Mouse (Mus musculus): ENCODE data around the gene Smoc2.

Smoc2 gene

DNA sequence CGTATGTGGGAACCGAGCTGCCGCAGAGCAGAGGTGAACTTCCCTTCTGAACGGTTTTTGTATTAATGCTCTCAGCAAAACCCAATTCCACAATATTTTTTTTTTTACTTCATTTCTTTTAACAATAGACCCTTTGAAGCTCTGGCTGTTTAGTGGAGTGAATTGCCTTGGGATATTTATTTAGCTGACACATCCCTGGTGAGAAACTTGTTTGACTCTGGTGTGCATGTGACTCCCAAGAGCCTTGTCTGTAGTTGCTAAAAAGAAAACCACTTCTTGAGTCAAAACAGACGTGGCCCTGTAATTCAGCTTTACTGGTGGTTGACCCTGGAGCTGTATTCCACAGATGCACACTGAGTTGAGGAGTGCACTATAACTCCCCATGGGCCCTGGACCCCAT is 135.2 kb downstream of the Smoc2 start:
- no peak for DNase-seq (ENCODE audit: low spot score)

DNA sequence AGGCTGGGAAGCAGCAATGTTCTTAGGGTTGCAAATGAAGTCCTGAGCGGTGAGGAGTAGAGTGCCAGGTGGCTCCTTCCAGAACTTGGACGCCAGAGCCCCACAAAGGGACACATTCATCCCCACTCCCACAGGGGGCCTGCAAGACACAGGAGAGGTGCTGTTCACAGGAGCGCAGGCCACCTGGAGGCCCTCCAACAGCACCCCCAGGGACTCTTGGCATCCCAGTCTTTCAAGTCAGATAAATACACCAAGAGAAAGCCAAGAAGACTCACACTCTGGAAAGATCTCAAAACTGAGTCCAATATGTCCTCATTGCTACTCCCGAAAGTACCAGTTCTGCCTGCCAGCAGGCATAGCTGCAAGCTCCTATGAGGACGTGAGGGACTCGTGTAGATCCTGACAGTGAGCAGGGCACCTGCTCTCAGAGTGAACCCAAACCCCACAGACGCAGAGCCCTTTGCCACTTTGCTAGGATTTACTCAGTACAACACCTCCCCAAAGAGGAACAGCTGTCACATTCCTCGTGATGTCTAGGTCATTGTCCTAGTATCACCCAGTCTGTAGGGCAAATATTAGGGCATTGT is 141.2 kb downstream of the Smoc2 start:
- no peak for DNase-seq (ENCODE audit: low spot score)

DNA sequence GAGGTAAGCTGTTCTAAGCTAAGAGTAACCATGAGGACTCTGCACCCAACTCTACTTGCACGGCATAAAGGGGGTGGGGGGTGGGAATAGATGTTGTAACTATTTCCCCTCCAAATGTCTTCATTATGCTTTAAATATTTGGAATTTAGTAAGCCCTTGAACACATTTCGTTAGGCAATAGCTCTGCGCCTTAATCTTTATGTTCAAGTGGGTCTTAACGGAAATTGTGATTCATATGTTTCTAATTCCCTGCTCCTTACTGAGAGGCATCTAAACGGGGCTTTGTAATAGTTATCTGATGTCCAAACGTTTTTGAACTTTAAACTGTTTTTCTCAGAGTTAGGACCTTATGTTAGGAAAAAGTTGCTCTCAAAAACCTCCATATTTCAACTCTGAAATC is 147.2 kb downstream of the Smoc2 start:
- no peak for DNase-seq (ENCODE audit: low spot score)

DNA sequence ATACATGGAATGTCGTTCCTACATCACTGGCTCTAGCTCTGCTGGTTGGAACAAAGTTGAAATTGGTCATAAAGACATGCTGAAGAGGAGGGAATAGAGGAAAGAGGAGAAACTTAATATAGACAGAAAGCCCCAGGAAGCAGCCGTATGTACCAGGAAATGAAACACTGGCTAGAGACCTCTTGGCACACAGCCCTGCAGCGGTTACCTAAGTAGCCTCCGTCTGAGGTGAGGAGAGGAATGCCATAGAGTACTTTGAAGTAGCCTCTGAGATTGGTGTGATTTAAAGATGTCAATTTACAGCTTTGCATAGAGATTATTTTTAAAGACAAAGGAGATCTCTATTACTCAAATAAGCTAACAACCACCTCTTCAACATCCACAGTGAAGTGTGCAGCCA is 155.4 kb downstream of the Smoc2 start:
- DNase-seq (ENCODE audit: low spot score): no peak

DNA sequence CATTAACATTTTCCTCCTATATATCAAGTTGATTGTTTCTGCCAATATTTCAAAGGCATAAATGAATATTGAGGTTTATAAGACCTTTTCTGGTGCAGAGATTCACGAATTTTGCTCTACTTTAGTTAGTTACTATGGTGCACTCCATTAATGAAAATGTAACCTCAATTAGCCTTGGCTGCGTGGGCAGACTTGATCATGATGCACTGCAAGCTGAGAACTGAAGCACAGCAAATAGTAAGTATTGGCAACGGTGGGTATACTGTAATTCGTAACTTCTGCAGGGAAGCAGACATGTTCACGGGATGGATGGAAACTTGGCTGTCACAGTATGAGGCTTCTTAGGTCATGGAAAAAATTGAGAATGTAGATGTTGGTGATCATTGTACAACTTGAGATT is 166.3 kb downstream of the Smoc2 start:
- no peak for DNase-seq (ENCODE audit: low spot score)

DNA sequence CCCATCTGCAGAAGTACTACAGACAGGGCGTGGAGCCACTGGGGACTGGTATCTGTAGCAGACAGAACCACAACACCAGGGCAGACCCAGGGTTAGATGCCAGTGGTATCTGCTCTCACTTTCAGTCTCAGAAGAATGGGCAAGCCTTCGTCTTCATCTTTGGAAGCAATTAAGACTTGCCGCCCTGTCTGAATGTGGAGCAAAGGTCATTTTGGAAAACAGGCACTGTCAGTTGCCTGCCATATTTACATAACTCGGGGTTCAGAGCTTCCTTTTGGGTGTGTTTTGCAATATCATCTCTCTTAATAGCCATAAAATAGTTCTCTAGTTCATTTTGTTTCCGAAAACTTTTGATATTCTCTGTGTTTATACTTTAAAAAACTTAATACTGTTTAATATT is 168.0 kb downstream of the Smoc2 start:
- DNase-seq (ENCODE audit: low spot score): no peak
